Comparison of ENCODE assay signal across 8 mouse cellular contexts in the genomic region with DNA sequence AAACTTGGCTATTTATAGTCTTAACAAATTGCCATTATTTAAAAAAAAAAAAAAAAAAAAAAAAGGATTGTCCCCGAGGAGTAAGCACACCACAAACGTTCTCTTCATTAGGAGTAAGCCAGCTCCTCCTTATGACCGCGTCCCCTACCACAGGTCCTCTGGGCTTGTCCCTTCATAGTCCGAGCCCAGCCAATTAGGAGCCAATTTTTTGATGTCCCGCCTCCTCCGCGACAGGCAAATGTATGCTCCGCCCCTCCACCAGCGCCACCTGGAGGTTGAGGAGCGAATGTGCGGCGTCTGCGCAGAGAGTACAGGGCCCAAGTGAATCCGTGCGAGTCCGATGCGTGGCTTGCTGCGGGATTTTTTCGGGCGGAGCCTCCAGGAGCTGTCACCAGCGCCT. TPM values are rescaled to one million over a fixed set of nuclear protein-coding genes. Genes with fewer than 3 reads are reported as not detected.
DNase-seq lines count a peak whose midpoint lies in the region; ATAC-seq and TF ChIP-seq lines count a peak whose summit lies in the region.

No protein-coding gene starts in this region.

- peak overlapping the region; percentile 55 for H3K9ac ChIP-seq in hindbrain, postnatal 0 days (replicated peaks; ENCODE audit: low read length)

- 2% methylated on average over 22 of the region's 22 CpGs for WGBS in hindbrain, postnatal 0 days
- WGBS in macrophage (ENCODE audit: missing documents), result 2% methylated on average over 22 of the region's 22 CpGs

- DNase-seq in adipocyte (ENCODE audit: low spot score), result peak; percentile 96
- DNase-seq in gastrocnemius, adult 8-10 months (ENCODE audit: low spot score in 2 of 2), result peak; percentile 85 to 91
- DNase-seq in hindbrain, postnatal 0 days (ENCODE audit: low spot score), result peak; percentile 98
- DNase-seq in left cerebral cortex, adult 2 months (ENCODE audit: extremely low spot score in 1 of 2, low spot score in 2 of 2), result peak; percentile 95 to 99
- peak; percentile 93 for DNase-seq in retina, postnatal 7 days (ENCODE audit: low read depth, low spot score)
- DNase-seq in urinary bladder, adult 18-20 months (ENCODE audit: low spot score in 2 of 2), result peak; percentile 88 to 95

- H3K36me3 ChIP-seq in hindbrain, postnatal 0 days (ENCODE audit: insufficient read depth, low read length), result no peaks in the 10 kb centered on the region
- no peaks in the 10 kb centered on the region for H3K36me3 ChIP-seq in macrophage (ENCODE audit: inconsistent target)

- H3K4me3 ChIP-seq in cortical plate, adult 2 months (ENCODE audit: insufficient read depth, low read length), result peak overlapping the region; percentile 14
- peak overlapping the region; percentile 26 for H3K4me3 ChIP-seq in hindbrain, postnatal 0 days (ENCODE audit: low read length)
- H3K4me3 ChIP-seq in left cerebral cortex, adult 2 months, result peak overlapping the region; percentile 48
- peak overlapping the region; percentile 17 for H3K4me3 ChIP-seq in macrophage (ENCODE audit: inconsistent target)

- H3K4me2 ChIP-seq in hindbrain, postnatal 0 days (ENCODE audit: low read depth, low read length), result peak overlapping the region; percentile 60

- TF ChIP-seq POLR2A in cortical plate, adult 2 months (IDR thresholded peaks at IDR 0.05; ENCODE audit: extremely low read depth, insufficient read depth, low read length), result peak; percentile 92

- no peaks in the 10 kb centered on the region for H3K27me3 ChIP-seq in hindbrain, postnatal 0 days (ENCODE audit: insufficient read depth, low read length)

- intact Hi-C loops in left cerebral cortex, adult 2 months (cut with DNase I), result loop anchor here (5.0 kb wide), 1 partner anchor 129 kb away; no protein-coding TSS in a partner anchor

- TF ChIP-seq CTCF in cortical plate, adult 2 months (IDR thresholded peaks at IDR 0.05; ENCODE audit: extremely low read depth, insufficient read depth, low read length), result peak; percentile 90
- TF ChIP-seq CTCF in hindbrain, postnatal 0 days (IDR thresholded peaks at IDR 0.05; ENCODE audit: low read depth), result peak; percentile 97
- TF ChIP-seq CTCF in left cerebral cortex, adult 2 months (IDR thresholded peaks at IDR 0.05), result peak; percentile 95

- no peaks in the 10 kb centered on the region for H3K79me2 ChIP-seq in macrophage (ENCODE audit: inconsistent target)

- H3K27ac ChIP-seq in cortical plate, adult 2 months (ENCODE audit: insufficient read depth, low read length), result no peak overlapping the region
- peak overlapping the region; percentile 41; the same call in 1 of the 2 replicates for H3K27ac ChIP-seq in hindbrain, postnatal 0 days
- peak overlapping the region; percentile 66; the same call in 1 of the 2 replicates for H3K27ac ChIP-seq in left cerebral cortex, adult 2 months
- peak overlapping the region; percentile 29 for H3K27ac ChIP-seq in macrophage

- ATAC-seq in hindbrain, postnatal 0 days, result peak; percentile 93

- H3K4me1 ChIP-seq in cortical plate, adult 2 months (ENCODE audit: control insufficient read depth, insufficient read depth, low read length), result peaks cover 4% of the 10 kb centered on the region
- peaks cover 11% of the 10 kb centered on the region for H3K4me1 ChIP-seq in hindbrain, postnatal 0 days (ENCODE audit: insufficient read depth, low read length)

- H3K9me3 ChIP-seq in hindbrain, postnatal 0 days (ENCODE audit: low read length), result no peaks in the 10 kb centered on the region

RNA-seq across cellular contexts. Expression of gene Dnmt3a, which starts 14.1 kb away (rescaled TPM):
- polyA plus RNA-seq in cortical plate, adult 2 months (2012; rRNA removed), result 38.2 and 38.3 TPM in 2 replicates
- 10 to 100 TPM; 43.3 to 60.4 (median 52.8) TPM for total RNA-seq in gastrocnemius, adult 8-10 months (2022)
- total RNA-seq in hindbrain, postnatal 0 days (2014; rRNA removed), result 81.8 and 90.3 TPM in 2 replicates
- polyA plus RNA-seq in hindbrain, postnatal 0 days (2015; fragmentation: Nextera tagmentation; extraction: Ambion mirVana), result 133 and 134 TPM in 2 replicates
- total RNA-seq in left cerebral cortex, adult 2 months (2021), result 100 to 1,000 TPM in 1 of 2 experiments, 10 to 100 TPM in 1; 99.8 to 116 TPM
- 1,000 to 10,000 TPM in 3 of 26 experiments, 100 to 1,000 TPM in 23; 182 to 1,452 (median 590) TPM for total RNA-seq in macrophage (2018; cell fraction: chromatin; rRNA removed)
- 100 to 1,000 TPM in 25 of 26 experiments, 10 to 100 TPM in 1; 83.9 to 342 (median 173) TPM for total RNA-seq in macrophage (2018; cell fraction: cytosol; rRNA removed)
- 100 to 1,000 TPM; 125 to 674 (median 269) TPM for total RNA-seq in macrophage (2018; cell fraction: nucleus; rRNA removed)
- polyA plus RNA-seq in macrophage (2018), result 76.3 to 253 TPM (median 241 TPM) in 3 replicates
